Mouse (Mus musculus) heart, adult 18-20 months (tissue): ENCODE data around the gene Wdr20rt. TPM values are rescaled to one million over a fixed set of nuclear protein-coding genes. Genes with fewer than 3 reads are reported as not detected.
"Not testable (repeated sequence)": the region's sequence is repeated elsewhere in the genome, so short reads cannot be mapped to it uniquely, and the experiment has no call there.

Source experiments
- DNase-seq, 2 experiments: peaks; one replicate each; pipeline ENCODE4 v3.0.0; 2021 to 2022; ENCODE audit warnings: mixed read lengths in 1 of 2
- long read RNA-seq, 2 experiments: library from polyadenylated mRNA; stranded (forward); transcript quantifications; one replicate each; pipeline ENCODE4 v2.0.0; 2021
- total RNA-seq, 2 experiments: library from RNA; stranded (reverse); gene quantifications; 2 replicates each; pipeline ENCODE4 v1.2.3; 2021

Wdr20rt gene
- total RNA-seq = not detected
- long read RNA-seq, experiment 1 = 0 reads
- long read RNA-seq, experiment 2 = 0 reads

- DNase-seq = no peak
These were observed at the start of gene Wdr20rt for GRCm38 (mm10) chr12:65225467-65225945. Gene Wdr20rt, plus strand, starts transcription at chr12:65225517.

GRCm38 (mm10) chr12:65187365-65187764, 38.0 kb upstream of the Wdr20rt start:
- DNase-seq = no peak

GRCm38 (mm10) chr12:65189213-65189612, 36.1 kb upstream of the Wdr20rt start:
- DNase-seq = no peak

- DNase-seq = no peak
These were observed 31.2 kb upstream of the Wdr20rt start for GRCm38 (mm10) chr12:65194003-65194530.

- no peak for DNase-seq
These were observed 23.5 kb upstream of the Wdr20rt start for GRCm38 (mm10) chr12:65201812-65202211.

GRCm38 (mm10) chr12:65206431-65206830, 18.9 kb upstream of the Wdr20rt start:
- no peak for DNase-seq

GRCm38 (mm10) chr12:65216404-65216840, 8.9 kb upstream of the Wdr20rt start:
- DNase-seq = no peak

GRCm38 (mm10) chr12:65228628-65229027, 3.3 kb downstream of the Wdr20rt start:
- DNase-seq = no peak

- DNase-seq = no peak
These were observed 3.7 kb downstream of the Wdr20rt start for GRCm38 (mm10) chr12:65229041-65229440.

- not testable (repeated sequence) for DNase-seq
These were observed 7.5 kb downstream of the Wdr20rt start for GRCm38 (mm10) chr12:65232801-65233200.

- DNase-seq = no peak
These were observed 24.9 kb downstream of the Wdr20rt start for GRCm38 (mm10) chr12:65250116-65250738.

- no peak for DNase-seq
These were observed 31.6 kb downstream of the Wdr20rt start for GRCm38 (mm10) chr12:65256887-65257286.

GRCm38 (mm10) chr12:65258212-65259138, 33.2 kb downstream of the Wdr20rt start:
- peak; percentile 37 to 41 for DNase-seq

GRCm38 (mm10) chr12:65259139-65260111, 34.1 kb downstream of the Wdr20rt start:
- peak in 1 of 2 experiments; percentile 5 for DNase-seq

GRCm38 (mm10) chr12:65268311-65268984, 43.1 kb downstream of the Wdr20rt start:
- no peak for DNase-seq

GRCm38 (mm10) chr12:65269406-65269805, 44.1 kb downstream of the Wdr20rt start:
- no peak for DNase-seq

- no peak for DNase-seq
These were observed 48.5 kb downstream of the Wdr20rt start for GRCm38 (mm10) chr12:65273807-65274206.
